Mouse (Mus musculus) liver, postnatal 0 days (tissue): ENCODE results near the gene Rad51b. TPM values are rescaled to one million over a fixed set of nuclear protein-coding genes. Genes with fewer than 3 reads are reported as not detected.
A peak's percentile ranks its signal among the peaks of the same experiment; 100 is the strongest.

Experiments used
- ATAC-seq: fragments of 200-750 bp; cut with Nextera tagmentation; 2 replicates; pipeline ENCODE4 v1.8.0; 2017; ENCODE audit warnings: mild to moderate bottlenecking, moderate library complexity
- DNase-seq: peaks from one replicate; pipeline ENCODE4 v3.0.0-alpha.2; 2016
- H3K27ac ChIP-seq: fragments of 300-500 bp; sonication (generic); 2 replicates; pipeline ENCODE4 v1.5.1; 2014; ENCODE audit warnings: antibody characterized with exemption, moderate library complexity, mild to moderate bottlenecking, low read depth
- H3K27me3 ChIP-seq: fragments of 300-500 bp; sonication (generic); 2 replicates; pipeline ENCODE4 v1.6.1; 2014; ENCODE audit warnings: low read length, control low read depth, mixed read lengths; ENCODE audit not compliant: insufficient read depth
- H3K36me3 ChIP-seq: fragments of 300-500 bp; sonication (generic); replicated peaks from 2 replicates; pipeline ENCODE4 v1.6.1; 2014; ENCODE audit warnings: mild to moderate bottlenecking, control low read depth, low read length, moderate library complexity, mixed read lengths; ENCODE audit not compliant: insufficient read depth
- H3K4me1 ChIP-seq: fragments of 300-500 bp; sonication (generic); 2 replicates; pipeline ENCODE4 v1.6.1; 2014; ENCODE audit warnings: antibody characterized with exemption, mild to moderate bottlenecking, control low read depth; ENCODE audit not compliant: insufficient read depth
- H3K4me2 ChIP-seq: fragments of 300-500 bp; sonication (generic); 2 replicates; pipeline ENCODE4 v1.6.1; 2014; ENCODE audit warnings: low read depth, mild to moderate bottlenecking, low read length, moderate library complexity, mixed read lengths
- H3K4me3 ChIP-seq: fragments of 300-500 bp; sonication (generic); 2 replicates; pipeline ENCODE4 v1.5.1; 2014; ENCODE audit warnings: low read depth, low read length
- H3K9ac ChIP-seq: fragments of 300-500 bp; sonication (generic); replicated peaks from 2 replicates; pipeline ENCODE4 v1.6.1; 2014; ENCODE audit warnings: mild to moderate bottlenecking, moderate library complexity
- H3K9me3 ChIP-seq: fragments of 300-500 bp; sonication (generic); 2 replicates; pipeline ENCODE4 v1.6.1; 2016; ENCODE audit warnings: mild to moderate bottlenecking, control low read depth, low read length, mixed read lengths
- CTCF ChIP-seq: sonication (generic); IDR thresholded peaks from 2 replicates; pipeline ENCODE4 v1.5.1; 2016; ENCODE audit warnings: antibody characterized with exemption, low read depth
- EP300 ChIP-seq: IDR thresholded peaks from 2 replicates; pipeline ENCODE4 v1.6.1; 2016; ENCODE audit warnings: antibody characterized with exemption, low read depth, mild to moderate bottlenecking
- whole genome bisulfite sequencing: fragments of 180-500 bp; shearing (Covaris S2); extraction: QIAGEN DNeasy Blood & Tissue Kit; methylation state at CpG from one replicate; pipeline ENCODE4 v1.1.7; 2014; ENCODE audit not compliant: insufficient replicate concordance; 5-methylcytosine and 5-hydroxymethylcytosine counted together
- polyA plus RNA-seq: library from polyadenylated mRNA; unstranded; fragments of >200 nt; fragmentation: Nextera tagmentation; extraction: Ambion mirVana; gene quantifications from 2 replicates; pipeline ENCODE4 v1.2.1, GENCODE M21; 2015

The Rad51b gene
- polyA plus RNA-seq, 1 experiment from 2014 or later = 2.5 TPM

GRCm38 (mm10) chr12:79527222-79527621 lies 230.1 kb downstream of the Rad51b start:
- no peaks in the 10 kb centered on the region; the same call in 1 of the 2 replicates for H3K9me3 ChIP-seq
- ATAC-seq = no peak
- H3K4me3 ChIP-seq = no peak overlapping the region
- DNase-seq = no peak
- H3K27me3 ChIP-seq = no peaks in the 10 kb centered on the region
- no peak for TF ChIP-seq CTCF
- TF ChIP-seq EP300 = no peak
- peaks cover 5% of the 10 kb centered on the region; the same call in 1 of the 2 replicates for H3K4me1 ChIP-seq
- H3K9ac ChIP-seq = no peak overlapping the region
- H3K27ac ChIP-seq = no peak overlapping the region
- H3K36me3 ChIP-seq = no peaks in the 10 kb centered on the region
- WGBS = 76% methylated on average over 3 of the region's 3 CpGs
- no peak overlapping the region for H3K4me2 ChIP-seq

GRCm38 (mm10) chr12:79530275-79530902 lies 233.3 kb downstream of the Rad51b start:
- H3K27ac ChIP-seq = peak overlapping the region; percentile 96
- 78% methylated on average over 10 of the region's 10 CpGs for WGBS
- no peak for DNase-seq
- H3K4me1 ChIP-seq = peaks cover 8% of the 10 kb centered on the region; the same call in 1 of the 2 replicates
- ATAC-seq = no peak
- H3K9ac ChIP-seq = no peak overlapping the region
- no peak overlapping the region for H3K4me3 ChIP-seq
- H3K27me3 ChIP-seq = no peaks in the 10 kb centered on the region
- no peak overlapping the region for H3K4me2 ChIP-seq
- no peaks in the 10 kb centered on the region; the same call in 1 of the 2 replicates for H3K9me3 ChIP-seq
- no peaks in the 10 kb centered on the region for H3K36me3 ChIP-seq
- no peak for TF ChIP-seq CTCF
- TF ChIP-seq EP300 = no peak

- no peaks in the 10 kb centered on the region; the same call in 1 of the 2 replicates for H3K9me3 ChIP-seq
- TF ChIP-seq EP300 (peak; percentile 79), CTCF (no peak)
- H3K36me3 ChIP-seq = no peaks in the 10 kb centered on the region
- peaks cover 8% of the 10 kb centered on the region; the same call in 1 of the 2 replicates for H3K4me1 ChIP-seq
- H3K27me3 ChIP-seq = no peaks in the 10 kb centered on the region
- no peak overlapping the region for H3K9ac ChIP-seq
- H3K27ac ChIP-seq = peak overlapping the region; percentile 96
- DNase-seq = peak; percentile 34
- H3K4me3 ChIP-seq = no peak overlapping the region
- no peak overlapping the region for H3K4me2 ChIP-seq
- ATAC-seq = peak; percentile 92
- WGBS = 67% methylated on average over 5 of the region's 5 CpGs
These were observed 235.0 kb downstream of the Rad51b start for GRCm38 (mm10) chr12:79531809-79532798.

GRCm38 (mm10) chr12:79534778-79535177 lies 237.7 kb downstream of the Rad51b start:
- TF ChIP-seq CTCF = no peak
- Histone ChIP-seq H3K9me3 (no peaks in the 10 kb centered on the region), H3K36me3 (no peaks in the 10 kb centered on the region), H3K4me2 (no peak overlapping the region), H3K27ac (no peak overlapping the region), H3K9ac (no peak overlapping the region), H3K27me3 (no peaks in the 10 kb centered on the region), H3K4me1 (peaks cover 10% of the 10 kb centered on the region), H3K4me3 (no peak overlapping the region)
- 96% methylated on average over 1 of the region's 1 CpGs for WGBS
- DNase-seq (no peak), ATAC-seq (no peak)

GRCm38 (mm10) chr12:79535532-79536437 lies 238.7 kb downstream of the Rad51b start:
- no peak for DNase-seq
- Histone ChIP-seq H3K4me3 (no peak overlapping the region), H3K4me2 (no peak overlapping the region), H3K27me3 (no peaks in the 10 kb centered on the region), H3K27ac (no peak overlapping the region), H3K9me3 (no peaks in the 10 kb centered on the region), H3K36me3 (no peaks in the 10 kb centered on the region), H3K4me1 (peaks cover 10% of the 10 kb centered on the region), H3K9ac (no peak overlapping the region)
- ATAC-seq = no peak
- no peak for TF ChIP-seq EP300
- TF ChIP-seq CTCF = no peak
- 73% methylated on average over 9 of the region's 9 CpGs for WGBS
